Mouse (Mus musculus): ENCODE measurements around the gene Sh2b1.

Gene Sh2b1

GRCm38 (mm10) chr7:126456382-126457266, 18.6 kb downstream of the Sh2b1 start:
- peak; percentile 55 for DNase-seq (ENCODE audit: low read depth, low spot score)

- peak; percentile 57 for DNase-seq (ENCODE audit: low read depth, low spot score)
Measured at GRCm38 (mm10) chr7:126455242-126455641, 20.0 kb downstream of the Sh2b1 start.

- peak; percentile 69 for DNase-seq (ENCODE audit: low read depth, low spot score)
Measured at GRCm38 (mm10) chr7:126453861-126454260, 21.4 kb downstream of the Sh2b1 start.

- DNase-seq (ENCODE audit: low read depth, low spot score) = no peak
Measured at GRCm38 (mm10) chr7:126452244-126452643, 23.0 kb downstream of the Sh2b1 start.

GRCm38 (mm10) chr7:126450641-126451040, 24.6 kb downstream of the Sh2b1 start:
- DNase-seq (ENCODE audit: low read depth, low spot score) = no peak

GRCm38 (mm10) chr7:126449991-126450390, 25.2 kb downstream of the Sh2b1 start:
- no peak for DNase-seq (ENCODE audit: low read depth, low spot score)

GRCm38 (mm10) chr7:126448481-126448880, 26.7 kb downstream of the Sh2b1 start:
- no peak for DNase-seq (ENCODE audit: low read depth, low spot score)

- DNase-seq (ENCODE audit: low read depth, low spot score) = no peak
Measured at GRCm38 (mm10) chr7:126446217-126446616, 29.0 kb downstream of the Sh2b1 start.

GRCm38 (mm10) chr7:126445104-126445815, 30.0 kb downstream of the Sh2b1 start:
- DNase-seq (ENCODE audit: low read depth, low spot score) = peak; percentile 51

GRCm38 (mm10) chr7:126444536-126444935, 30.7 kb downstream of the Sh2b1 start:
- DNase-seq (ENCODE audit: low read depth, low spot score) = peak; percentile 84

GRCm38 (mm10) chr7:126443997-126444396, 31.2 kb downstream of the Sh2b1 start:
- peak; percentile 62 for DNase-seq (ENCODE audit: low read depth, low spot score)

- peak; percentile 53 for DNase-seq (ENCODE audit: low read depth, low spot score)
Measured at GRCm38 (mm10) chr7:126440134-126440533, 35.1 kb downstream of the Sh2b1 start.

- DNase-seq (ENCODE audit: low read depth, low spot score) = peak; percentile 52
Measured at GRCm38 (mm10) chr7:126436851-126437250, 38.4 kb downstream of the Sh2b1 start.

GRCm38 (mm10) chr7:126435801-126436200, 39.4 kb downstream of the Sh2b1 start:
- no peak for DNase-seq (ENCODE audit: low read depth, low spot score)

- DNase-seq (ENCODE audit: low read depth, low spot score) = no peak
Measured at GRCm38 (mm10) chr7:126434726-126435125, 40.5 kb downstream of the Sh2b1 start.

- DNase-seq (ENCODE audit: low read depth, low spot score) = no peak
Measured at GRCm38 (mm10) chr7:126430167-126430566, 45.1 kb downstream of the Sh2b1 start.

GRCm38 (mm10) chr7:126429503-126429898, 45.7 kb downstream of the Sh2b1 start:
- no peak for DNase-seq (ENCODE audit: low read depth, low spot score)

- peak; percentile 89 for DNase-seq (ENCODE audit: low read depth, low spot score)
Measured at GRCm38 (mm10) chr7:126428631-126429502, 46.4 kb downstream of the Sh2b1 start, which contains the start of gene Rabep2. TSS of gene Rabep2 (plus strand) at chr7:126428759.

GRCm38 (mm10) chr7:126428154-126428553, 47.1 kb downstream of the Sh2b1 start:
- no peak for DNase-seq (ENCODE audit: low read depth, low spot score)

GRCm38 (mm10) chr7:126427323-126427860, 47.8 kb downstream of the Sh2b1 start:
- no peak for DNase-seq (ENCODE audit: low read depth, low spot score)

- no peak for DNase-seq (ENCODE audit: low read depth, low spot score)
Measured at GRCm38 (mm10) chr7:126424161-126424560, 51.1 kb downstream of the Sh2b1 start.
